Mouse (Mus musculus) stomach, postnatal 0 days (tissue): ENCODE results near the gene Nle1. TPM values are rescaled to one million over a fixed set of nuclear protein-coding genes. Genes with fewer than 3 reads are reported as not detected.
"Not testable (repeated sequence)": the region's sequence is repeated elsewhere in the genome, so short reads cannot be mapped to it uniquely, and the experiment has no call there.

Experiments
- ATAC-seq: fragments of 200-750 bp; cut with Nextera tagmentation; 2 replicates; pipeline ENCODE4 v1.8.0; 2017; ENCODE audit not compliant: low FRiP score, low TSS enrichment
- DNase-seq: peaks from one replicate; pipeline ENCODE4 v3.0.0-alpha.2; 2016; ENCODE audit warnings: low spot score
- H3K27ac ChIP-seq: fragments of 300-500 bp; sonication (generic); replicated peaks from 2 replicates; pipeline ENCODE4 v1.5.1; 2014; ENCODE audit warnings: mild to moderate bottlenecking, control low read depth
- H3K27me3 ChIP-seq: fragments of 300-500 bp; sonication (generic); 2 replicates; pipeline ENCODE4 v1.6.1; 2014; ENCODE audit warnings: low read length; ENCODE audit not compliant: control insufficient read depth, insufficient read depth
- H3K36me3 ChIP-seq: fragments of 300-500 bp; sonication (generic); 2 replicates; pipeline ENCODE4 v1.6.1; 2014; ENCODE audit warnings: low read length, mixed read lengths; ENCODE audit not compliant: control insufficient read depth, insufficient read depth
- H3K4me1 ChIP-seq: fragments of 300-500 bp; sonication (generic); replicated peaks from 2 replicates; pipeline ENCODE4 v1.6.1; 2014; ENCODE audit warnings: antibody characterized with exemption; ENCODE audit not compliant: control insufficient read depth, insufficient read depth
- H3K4me2 ChIP-seq: fragments of 300-500 bp; sonication (generic); replicated peaks from 2 replicates; pipeline ENCODE4 v1.6.1; 2014; ENCODE audit warnings: low read depth, mild to moderate bottlenecking, control low read depth, moderate library complexity
- H3K4me3 ChIP-seq: fragments of 300-500 bp; sonication (generic); 2 replicates; pipeline ENCODE4 v1.5.1; 2014; ENCODE audit warnings: low read depth, low read length, control low read depth
- H3K9ac ChIP-seq: fragments of 300-500 bp; sonication (generic); 2 replicates; pipeline ENCODE4 v1.6.1; 2014; ENCODE audit warnings: mild to moderate bottlenecking, low read length, control low read depth, mixed read lengths
- H3K9me3 ChIP-seq: fragments of 300-500 bp; sonication (generic); 2 replicates; pipeline ENCODE4 v1.6.1; 2016; ENCODE audit warnings: low read length; ENCODE audit not compliant: control insufficient read depth
- CTCF ChIP-seq: IDR thresholded peaks from 2 replicates; pipeline ENCODE4 v1.5.1; 2016; ENCODE audit warnings: antibody characterized with exemption, low read depth, mild to moderate bottlenecking, moderate library complexity
- EP300 ChIP-seq: optimal IDR thresholded peaks from 2 replicates; pipeline ENCODE3; 2016; ENCODE audit warnings: antibody characterized with exemption
- WGBS: fragments of 180-500 bp; shearing (Covaris S2); extraction: QIAGEN DNeasy Blood & Tissue Kit; methylation state at CpG from one replicate; pipeline ENCODE4 v1.1.7; 2014; 5-methylcytosine and 5-hydroxymethylcytosine counted together
- polyA plus RNA-seq: library from polyadenylated mRNA; unstranded; fragments of >200 nt; fragmentation: Nextera tagmentation; extraction: Ambion mirVana; gene quantifications from 2 replicates; pipeline ENCODE4 v1.2.1, GENCODE M21; 2015

The Nle1 gene
- polyA plus RNA-seq, 1 experiment from 2014 or later, result 15.3 TPM

DNA sequence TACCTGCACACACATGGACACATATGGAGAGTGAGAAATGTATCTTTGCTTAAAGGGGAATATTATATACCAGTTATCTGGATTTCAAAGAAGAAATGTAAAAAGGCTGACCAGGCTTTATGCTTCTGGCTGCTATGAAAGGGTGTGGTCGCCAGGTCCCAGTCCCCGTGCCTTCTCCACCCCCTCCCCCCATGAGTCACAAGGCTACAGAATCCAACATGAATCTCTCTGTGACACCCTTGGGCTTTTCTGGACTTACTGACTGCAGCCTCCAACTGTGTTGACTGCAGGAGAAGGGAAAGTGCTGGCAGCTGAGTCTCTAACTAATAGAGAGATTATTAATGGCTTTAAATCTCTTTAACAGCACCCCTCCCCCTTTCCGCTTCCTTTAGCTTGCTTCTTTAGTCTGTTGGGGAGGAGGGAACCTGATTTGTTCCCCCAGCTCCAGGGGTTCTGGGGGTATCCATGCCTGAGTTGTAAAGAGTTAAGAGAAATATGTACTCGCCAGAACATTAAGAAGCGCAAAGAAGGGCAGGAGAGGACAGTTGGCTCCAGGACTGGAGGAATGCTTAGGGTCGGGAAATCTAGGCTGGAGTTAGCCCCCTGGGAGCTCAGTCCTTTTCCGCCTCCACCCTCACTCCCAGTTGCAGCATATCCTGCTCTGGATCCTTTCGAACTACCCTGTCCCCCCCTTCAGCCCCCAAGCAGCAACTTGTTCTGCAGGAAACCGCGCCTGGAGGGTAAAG is 42.7 kb upstream of the Nle1 start, which contains the start of gene Slfn5:
Gene Slfn5, plus strand, starts transcription at position 614 of the 746 bp plus-strand sequence.
- DNase-seq (no peak), ATAC-seq (no peak)
- no peak for TF ChIP-seq CTCF
- no peak for TF ChIP-seq EP300
- 0 out of 2 replicates have a peak, but pooled peaks cover 3% of the 10 kb centered on the region for H3K27me3 ChIP-seq
- no peaks in the 10 kb centered on the region for H3K36me3 ChIP-seq
- H3K4me3 ChIP-seq, result peak within 1 kb of the TSS; percentile 26
- 0 out of 2 replicates have a peak within 1 kb of the TSS, but pooled peaks have one; percentile 8 for H3K9ac ChIP-seq
- no peaks in the 10 kb centered on the region for H3K4me1 ChIP-seq
- 11% methylated on average over 10 of the region's 10 CpGs for WGBS
- peak within 1 kb of the TSS; percentile 69 for H3K27ac ChIP-seq
- no peaks in the 10 kb centered on the region for H3K9me3 ChIP-seq
- H3K4me2 ChIP-seq, result peak within 1 kb of the TSS; percentile 31

DNA sequence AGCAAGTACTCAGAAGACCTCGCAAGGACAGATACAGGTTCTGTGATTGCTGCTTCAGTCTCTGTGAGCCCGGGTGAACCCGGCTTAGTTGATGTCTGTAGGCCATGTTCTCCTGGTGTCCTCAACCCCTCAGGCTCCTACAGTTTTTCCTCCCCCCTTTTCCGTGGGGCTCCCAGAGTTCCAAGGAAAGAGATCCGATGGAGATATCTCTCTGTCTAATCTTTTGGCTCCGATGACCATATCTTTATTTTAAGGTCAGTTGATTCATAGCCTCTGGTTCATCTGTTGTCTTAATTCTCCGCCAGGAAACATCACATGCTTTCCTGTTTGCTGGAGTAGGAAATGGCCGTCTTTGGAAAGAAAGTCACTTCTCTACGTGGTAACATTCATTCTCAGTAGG is 40.8 kb upstream of the Nle1 start:
- WGBS, result 76% methylated on average over 9 of the region's 9 CpGs
- Histone ChIP-seq H3K9me3 (no peaks in the 10 kb centered on the region), H3K4me3 (no peak overlapping the region), H3K4me1 (no peaks in the 10 kb centered on the region), H3K4me2 (no peak overlapping the region), H3K36me3 (no peaks in the 10 kb centered on the region), H3K27me3 (0 out of 2 replicates have a peak, but pooled peaks cover 3% of the 10 kb centered on the region), H3K27ac (no peak overlapping the region), H3K9ac (no peak overlapping the region)
- DNase-seq (no peak), ATAC-seq (no peak)
- TF ChIP-seq CTCF (no peak), EP300 (no peak)

DNA sequence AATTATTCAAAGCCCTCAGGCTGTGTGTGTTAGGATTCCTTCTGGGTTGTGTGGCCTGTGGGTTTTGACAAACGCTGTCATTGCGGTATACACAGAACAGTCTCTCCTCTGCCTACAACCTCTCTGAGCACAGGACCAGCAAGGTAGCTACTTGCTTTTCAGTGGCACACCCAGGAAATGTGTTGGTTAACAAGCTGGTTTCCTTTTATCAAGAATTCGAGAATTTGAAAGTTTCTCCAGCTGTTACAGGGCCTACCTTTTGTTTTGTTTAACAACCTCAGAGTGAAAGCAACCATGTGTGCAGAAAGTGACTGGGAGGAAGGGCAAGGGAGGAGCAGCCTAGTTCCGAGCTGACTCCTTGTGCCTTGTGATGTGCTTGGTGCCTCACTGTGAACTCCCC is 39.2 kb upstream of the Nle1 start:
- DNase-seq (no peak), ATAC-seq (no peak)
- no peaks in the 10 kb centered on the region for H3K36me3 ChIP-seq
- H3K27me3 ChIP-seq, result no peaks in the 10 kb centered on the region
- TF ChIP-seq CTCF (no peak), EP300 (no peak)
- no peak overlapping the region for H3K4me3 ChIP-seq
- WGBS, result 48% methylated on average over 4 of the region's 4 CpGs
- no peak overlapping the region for H3K9ac ChIP-seq
- H3K27ac ChIP-seq, result no peak overlapping the region
- H3K9me3 ChIP-seq, result no peaks in the 10 kb centered on the region
- no peak overlapping the region for H3K4me2 ChIP-seq
- H3K4me1 ChIP-seq, result no peaks in the 10 kb centered on the region

DNA sequence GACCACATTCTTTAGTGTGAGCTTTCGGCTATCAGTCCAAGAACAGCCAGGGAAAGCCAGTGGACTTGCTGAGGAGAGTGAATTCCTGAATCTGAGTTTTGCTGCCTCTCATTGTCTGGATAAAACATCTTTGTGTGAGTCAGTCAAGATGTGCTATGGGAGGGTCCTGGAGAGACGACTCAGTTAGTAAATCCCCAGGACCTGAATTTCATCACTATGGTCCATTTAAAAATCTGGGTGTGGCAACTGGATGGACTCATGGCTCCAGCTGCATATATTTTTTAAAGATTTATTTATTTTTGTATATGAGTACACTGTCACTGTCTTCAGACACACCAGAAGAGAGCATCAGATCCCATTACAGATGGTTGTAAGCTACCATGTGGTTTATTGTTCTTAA is 37.4 kb upstream of the Nle1 start:
- Histone ChIP-seq H3K4me1 (no peaks in the 10 kb centered on the region), H3K27me3 (no peaks in the 10 kb centered on the region), H3K27ac (no peak overlapping the region), H3K36me3 (no peaks in the 10 kb centered on the region), H3K4me3 (no peak overlapping the region), H3K9me3 (no peaks in the 10 kb centered on the region), H3K9ac (no peak overlapping the region), H3K4me2 (no peak overlapping the region)
- ATAC-seq, result no peak
- no peak for DNase-seq
- 51% methylated on average over 2 of the region's 2 CpGs for WGBS
- no peak for TF ChIP-seq CTCF
- TF ChIP-seq EP300, result no peak

DNA sequence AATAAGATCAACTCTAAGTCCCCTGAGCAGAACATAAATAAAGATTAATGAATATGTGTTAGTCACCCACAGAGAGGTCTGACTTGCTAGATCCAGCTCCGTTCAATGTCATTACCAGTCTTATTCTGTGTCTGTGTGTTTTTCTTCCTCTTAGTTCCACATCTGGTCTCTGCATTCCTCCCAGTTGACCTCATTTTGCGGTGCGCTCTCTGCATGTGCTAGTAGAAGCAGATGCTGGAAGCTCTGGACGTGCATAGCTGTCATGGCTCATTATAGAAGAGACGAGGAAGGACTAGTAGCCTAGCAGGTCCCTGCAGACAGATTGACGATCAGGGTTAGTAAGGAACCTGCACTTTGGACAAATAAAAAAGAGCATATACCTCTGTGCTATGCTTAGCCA is 35.1 kb upstream of the Nle1 start:
- TF ChIP-seq EP300, result no peak
- TF ChIP-seq CTCF, result no peak
- Histone ChIP-seq H3K4me3 (no peak overlapping the region), H3K36me3 (no peaks in the 10 kb centered on the region), H3K9ac (no peak overlapping the region), H3K27me3 (no peaks in the 10 kb centered on the region), H3K9me3 (no peaks in the 10 kb centered on the region), H3K4me2 (no peak overlapping the region), H3K4me1 (no peaks in the 10 kb centered on the region), H3K27ac (no peak overlapping the region)
- DNase-seq (no peak), ATAC-seq (no peak)
- 57% methylated on average over 6 of the region's 6 CpGs for WGBS

DNA sequence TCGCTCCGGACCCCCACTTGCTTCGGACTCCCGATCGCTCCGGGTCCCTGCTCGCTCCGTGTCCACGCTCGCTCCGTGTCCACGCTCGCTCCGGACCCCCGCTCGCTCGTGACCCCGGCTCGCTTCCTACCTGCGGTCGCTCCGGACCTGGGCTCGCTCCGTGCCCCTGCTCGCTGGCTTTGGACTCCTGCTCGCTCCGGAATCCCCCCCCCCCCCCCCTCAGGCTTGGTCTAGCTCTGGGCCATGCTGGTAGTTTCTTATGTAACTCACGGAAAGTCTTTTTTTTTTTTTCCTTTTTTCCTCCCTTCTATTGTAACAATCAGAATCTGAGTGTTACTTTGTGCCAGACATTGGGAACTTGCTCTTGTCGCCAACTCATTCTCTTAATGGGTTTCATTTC is 25.0 kb upstream of the Nle1 start:
- peak overlapping the region; percentile 50 for H3K4me3 ChIP-seq
- peak overlapping the region; percentile 47; the same call in 1 of the 2 replicates for H3K9ac ChIP-seq
- WGBS, result under 1% methylated on average over 28 of the region's 29 CpGs
- peak overlapping the region; percentile 78 for H3K4me2 ChIP-seq
- H3K9me3 ChIP-seq, result no peaks in the 10 kb centered on the region
- H3K36me3 ChIP-seq, result no peaks in the 10 kb centered on the region
- peaks cover 4% of the 10 kb centered on the region; the same call in 1 of the 2 replicates for H3K27me3 ChIP-seq
- ATAC-seq (no peak), DNase-seq (no peak)
- no peaks in the 10 kb centered on the region for H3K4me1 ChIP-seq
- TF ChIP-seq EP300, result no peak
- TF ChIP-seq CTCF, result no peak
- no peak overlapping the region for H3K27ac ChIP-seq

DNA sequence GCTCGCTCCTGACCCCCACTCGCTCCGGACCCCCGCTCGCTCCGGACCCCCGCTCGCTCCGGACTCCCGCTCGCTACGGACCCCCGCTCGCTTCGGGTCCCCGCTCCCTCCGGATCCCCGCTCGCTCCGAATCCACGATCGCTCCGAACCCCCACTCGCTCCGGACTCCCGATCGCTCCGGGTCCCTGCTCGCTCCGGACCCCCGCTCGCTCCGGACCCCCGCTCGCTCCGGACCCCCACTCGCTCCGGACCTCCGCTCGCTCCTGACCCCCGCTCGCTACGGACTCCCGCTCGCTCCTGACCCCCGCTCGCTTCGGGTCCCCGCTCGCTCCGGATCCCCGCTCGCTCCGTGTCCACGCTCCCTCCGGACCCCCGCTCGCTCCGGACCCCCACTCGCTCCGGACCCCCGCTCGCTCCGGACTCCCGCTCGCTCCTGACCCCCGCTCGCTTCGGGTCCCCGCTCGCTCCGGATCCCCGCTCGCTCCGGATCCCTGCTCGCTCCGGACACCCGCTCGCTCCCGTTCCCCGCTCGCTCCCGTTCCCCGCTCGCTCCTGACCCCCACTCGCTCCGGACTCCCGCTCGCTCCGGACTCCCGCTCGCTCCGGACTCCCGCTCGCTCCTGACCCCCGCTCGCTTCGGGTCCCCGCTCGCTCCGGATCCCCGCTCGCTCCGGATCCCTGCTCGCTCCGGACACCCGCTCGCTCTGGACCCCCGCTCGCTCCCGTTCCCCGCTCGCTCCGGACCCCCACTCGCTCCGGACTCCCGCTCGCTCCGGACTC is 23.6 kb upstream of the Nle1 start:
- H3K4me3 ChIP-seq, result peak overlapping the region; percentile 50
- under 1% methylated on average over 50 of the region's 119 CpGs for WGBS
- H3K4me1 ChIP-seq, H3K36me3 ChIP-seq, H3K27ac ChIP-seq, H3K27me3 ChIP-seq, ATAC-seq, H3K9me3 ChIP-seq, DNase-seq: not testable (repeated sequence)
- peak overlapping the region; percentile 45 for H3K9ac ChIP-seq
- H3K4me2 ChIP-seq, result peak overlapping the region; percentile 78

DNA sequence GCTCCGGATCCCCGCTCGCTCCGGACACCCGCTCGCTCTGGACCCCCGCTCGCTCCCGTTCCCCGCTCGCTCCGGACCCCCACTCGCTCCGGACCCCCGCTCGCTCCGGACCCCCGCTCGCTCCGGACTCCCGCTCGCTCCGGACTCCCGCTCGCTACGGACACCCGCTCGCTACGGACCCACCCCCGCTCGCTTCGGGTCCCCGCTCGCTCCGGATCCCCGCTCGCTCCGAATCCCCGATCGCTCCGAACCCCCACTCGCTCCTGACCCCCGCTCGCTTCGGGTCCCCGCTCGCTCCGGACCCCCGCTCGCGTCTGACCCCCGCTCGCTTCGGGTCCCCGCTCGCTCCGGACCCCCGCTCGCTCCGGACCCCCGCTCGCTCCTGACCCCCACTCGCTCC is 22.9 kb upstream of the Nle1 start:
- Histone ChIP-seq H3K4me2 (peak overlapping the region; percentile 78), H3K4me3 (peak overlapping the region; percentile 50)
- not testable (repeated sequence) for H3K27me3 ChIP-seq, H3K36me3 ChIP-seq, ATAC-seq, H3K4me1 ChIP-seq, H3K27ac ChIP-seq, DNase-seq, H3K9me3 ChIP-seq, H3K9ac ChIP-seq
- WGBS, result 1% methylated on average over 44 of the region's 63 CpGs
